ENCODE assay signal across 17 mouse cellular contexts in genomic region chr6:134717886-134718667, GRCm38 (mm10).
DNase-seq lines count a peak whose midpoint lies in the region; ATAC-seq lines count a peak whose summit lies in the region.
"Had no signal": no experiment of that assay in that cellular context is flagged by ENCODE, and none has a peak within 500 bp of the region (broad histone marks: within the 10 kb centered on the region; RNA-seq: fewer than 3 reads in every experiment).

No protein-coding gene starts in this region.

- H3K27me3 ChIP-seq in heart, embryonic 13.5 days (replicated peaks), result no peaks in the 10 kb centered on the region
- no peaks in the 10 kb centered on the region for H3K27me3 ChIP-seq in heart, embryonic 12.5 days (replicated peaks)
- H3K27me3 ChIP-seq in intestine, embryonic 16.5 days (replicated peaks; ENCODE audit: control insufficient read depth, insufficient read depth, low read length), result no peaks in the 10 kb centered on the region
- H3K27me3 ChIP-seq: embryonic facial prominence, embryonic 13.5 days; liver, embryonic 15.5 days; megakaryocyte, embryonic 14.5 days had no signal

- peaks cover 80% of the 10 kb centered on the region for H3K36me3 ChIP-seq in heart, embryonic 13.5 days
- peaks cover 63% of the 10 kb centered on the region for H3K36me3 ChIP-seq in heart, embryonic 12.5 days
- H3K36me3 ChIP-seq in intestine, embryonic 16.5 days (ENCODE audit: control insufficient read depth, insufficient read depth, low read length), result peaks cover 7% of the 10 kb centered on the region; the same call in 1 of the 2 replicates

- 84% methylated on average over 20 of the region's 20 CpGs for WGBS in heart, embryonic 13.5 days
- 87% methylated on average over 20 of the region's 20 CpGs for whole genome bisulfite sequencing in heart, embryonic 12.5 days
- WGBS in intestine, embryonic 16.5 days, result 84% methylated on average over 20 of the region's 20 CpGs

- no peak overlapping the region for H3K4me2 ChIP-seq in heart, embryonic 13.5 days
- no peak overlapping the region for H3K4me2 ChIP-seq in heart, embryonic 12.5 days
- no peak overlapping the region for H3K4me2 ChIP-seq in intestine, embryonic 16.5 days (ENCODE audit: low read depth, low read length)
- H3K4me2 ChIP-seq: embryonic facial prominence, embryonic 13.5 days; hindbrain, embryonic 14.5 days; liver, embryonic 15.5 days had no signal

- intact Hi-C loops in left cerebral cortex, postnatal 10 days (cut with DNase I), result no loop called here

- no peak overlapping the region for H3K9ac ChIP-seq in heart, embryonic 13.5 days
- no peak overlapping the region for H3K9ac ChIP-seq in heart, embryonic 12.5 days
- no peak overlapping the region for H3K9ac ChIP-seq in intestine, embryonic 16.5 days (ENCODE audit: low read depth, low read length)
- H3K9ac ChIP-seq: embryonic facial prominence, embryonic 13.5 days; hindbrain, embryonic 14.5 days; liver, embryonic 15.5 days had no signal

- 0 out of 2 replicates have a peak overlapping the region, but pooled peaks have one; percentile 8 for H3K27ac ChIP-seq in heart, embryonic 13.5 days (replicated peaks)
- no peak overlapping the region for H3K27ac ChIP-seq in heart, embryonic 12.5 days (ENCODE audit: poor library complexity, severe bottlenecking)
- peak overlapping the region; percentile 77 for H3K27ac ChIP-seq in intestine, embryonic 16.5 days (ENCODE audit: low read length)
- H3K27ac ChIP-seq: embryonic facial prominence, embryonic 13.5 days; hindbrain, embryonic 14.5 days; liver, embryonic 15.5 days had no signal

- no peak overlapping the region for H3K4me3 ChIP-seq in heart, embryonic 13.5 days
- H3K4me3 ChIP-seq in heart, embryonic 12.5 days, result no peak overlapping the region
- H3K4me3 ChIP-seq in intestine, embryonic 16.5 days (ENCODE audit: low read length), result no peak overlapping the region
- H3K4me3 ChIP-seq: embryonic facial prominence, embryonic 13.5 days; liver, embryonic 15.5 days; megakaryocyte, embryonic 14.5 days had no signal

- no peak for ATAC-seq in heart, embryonic 13.5 days (ENCODE audit: extremely low read depth, insufficient number of reproducible peaks, low FRiP score, low TSS enrichment)
- ATAC-seq in heart, embryonic 12.5 days (ENCODE audit: insufficient number of reproducible peaks, low FRiP score), result no peak
- ATAC-seq in intestine, embryonic 16.5 days, result peak; percentile 89
- no peak for ATAC-seq in erythroblast, adult 5-6 weeks (replicated peaks; ENCODE audit: low FRiP score, poor library complexity, severe bottlenecking)
- ATAC-seq: forebrain, embryonic 14.5 days had no signal

- no peaks in the 10 kb centered on the region for H3K9me3 ChIP-seq in heart, embryonic 13.5 days
- no peaks in the 10 kb centered on the region for H3K9me3 ChIP-seq in heart, embryonic 12.5 days (replicated peaks)
- no peaks in the 10 kb centered on the region for H3K9me3 ChIP-seq in intestine, embryonic 16.5 days (ENCODE audit: control insufficient read depth, low read length)
- H3K9me3 ChIP-seq: embryonic facial prominence, embryonic 13.5 days; G1E; liver, embryonic 15.5 days; megakaryocyte, embryonic 14.5 days had no signal

- peaks cover 44% of the 10 kb centered on the region for H3K4me1 ChIP-seq in heart, embryonic 13.5 days
- peaks cover 34% of the 10 kb centered on the region for H3K4me1 ChIP-seq in heart, embryonic 12.5 days (replicated peaks)
- peaks cover 19% of the 10 kb centered on the region for H3K4me1 ChIP-seq in intestine, embryonic 16.5 days (ENCODE audit: control insufficient read depth, insufficient read depth, low read length)

- DNase-seq in left cerebral cortex, adult 18-20 months (ENCODE audit: low spot score in 2 of 2), result peak; percentile 57 to 59
- no peak for DNase-seq in left cerebral cortex, postnatal 10 days (ENCODE audit: extremely low spot score in 1 of 2, low spot score in 2 of 2)
- peak; percentile 65 for DNase-seq in right cerebral cortex, postnatal 25 days
- no peak for DNase-seq in cerebellum, postnatal 14 days
- DNase-seq: cerebellum, postnatal 36 days; spleen, adult 18-20 months; thymus, adult 2 months had no signal

Comparison
In these comparisons a context has a peak if more than half of its experiments do, and no peak if none do; other contexts are left out.
1. DNase-seq: peak in left cerebral cortex, adult 18-20 months (2 of 2) and right cerebral cortex, postnatal 25 days (single experiment); none in left cerebral cortex, postnatal 10 days (0 of 2) and cerebellum, postnatal 14 days (0 of 2).